In the genomic region with DNA sequence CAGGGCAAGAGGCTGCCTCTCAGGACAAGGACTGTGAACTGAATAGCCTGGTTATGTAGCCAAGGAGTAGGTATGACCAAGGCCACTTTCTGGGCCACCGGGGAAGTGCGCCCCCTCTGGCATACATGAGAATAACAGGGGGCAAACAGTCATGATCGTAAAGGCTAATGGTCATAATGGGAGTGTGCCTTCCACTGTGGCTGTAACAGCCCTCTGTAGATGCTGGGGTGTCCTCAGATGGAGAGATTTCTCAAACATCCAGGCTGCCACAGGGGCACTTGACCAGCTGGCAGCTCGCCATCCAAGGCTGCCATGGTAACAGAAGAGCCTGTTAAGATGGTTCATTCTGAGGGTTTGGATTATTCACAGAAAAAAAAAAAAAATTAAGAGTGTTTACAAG, we compare ENCODE assay signal across 10 mouse cellular contexts.
DNase-seq lines count a peak whose midpoint lies in the region; ATAC-seq and TF ChIP-seq lines count a peak whose summit lies in the region.
"Had no signal": no experiment of that assay in that cellular context is flagged by ENCODE, and none has a peak within 500 bp of the region (broad histone marks: within the 10 kb centered on the region; RNA-seq: fewer than 3 reads in every experiment).

No protein-coding gene starts in this region.

- peak; percentile 55 for TF ChIP-seq CTCF in gastrocnemius, adult 2 months (IDR thresholded peaks at IDR 0.05)

- intact Hi-C loops in gastrocnemius, adult 2 months (cut with DNase I) = no loop called here
- intact Hi-C loops in gastrocnemius, postnatal 14 days (cut with DNase I; ENCODE audit: low total_unique reads) = no loop called here

- no peak overlapping the region for H3K27ac ChIP-seq in gastrocnemius, adult 2 months
- H3K27ac ChIP-seq: embryonic facial prominence, embryonic 12.5 days had no signal

- no peak overlapping the region for H3K4me3 ChIP-seq in gastrocnemius, adult 2 months
- H3K4me3 ChIP-seq: embryonic facial prominence, embryonic 12.5 days; megakaryocyte, embryonic 14.5 days had no signal

- ATAC-seq in erythroid progenitor cell, adult 5-6 weeks (replicated peaks; ENCODE audit: low FRiP score, poor library complexity, severe bottlenecking) = no peak

- no peak for DNase-seq in gastrocnemius, adult 2 months
- no peak for DNase-seq in gastrocnemius, postnatal 14 days
- peak; percentile 23 for DNase-seq in retina, embryonic 14.5 days (ENCODE audit: low spot score)
- no peak for DNase-seq in retina, postnatal 1 day
- DNase-seq in cerebellum, postnatal 10 days = peak; percentile 95
- peak; percentile 38 to 63 for DNase-seq in lung, postnatal 4 days
- DNase-seq in thymus, adult 18-20 months = no peak

Comparison
In these comparisons a context has a peak if more than half of its experiments do, and no peak if none do; other contexts are left out.
1. DNase-seq: peak in retina, embryonic 14.5 days (single experiment), cerebellum, postnatal 10 days (2 of 2) and lung, postnatal 4 days (2 of 2); none in gastrocnemius, adult 2 months (single experiment), gastrocnemius, postnatal 14 days (single experiment), retina, postnatal 1 day (single experiment) and thymus, adult 18-20 months (0 of 2).